Mouse (Mus musculus) B cell, adult 2 months (primary cell): ENCODE data around the gene Olfr437.
"Not testable (repeated sequence)": the region's sequence is repeated elsewhere in the genome, so short reads cannot be mapped to it uniquely, and the experiment has no call there.

Experiments used
- DNase-seq, 2 experiments: peaks; one replicate each; pipeline ENCODE4 v3.0.0; 2022

The Olfr437 gene

GRCm38 (mm10) chr6:43162982-43163381 is at the start of gene Olfr437:
TSS of gene Olfr437 (plus strand) at chr6:43163282.
- DNase-seq, result no peak

GRCm38 (mm10) chr6:43146267-43146666 is 16.8 kb upstream of the Olfr437 start, which contains the start of gene Olfr237-ps1:
TSS of gene Olfr237-ps1 (plus strand) at chr6:43146567.
- DNase-seq, result not testable (repeated sequence)

- DNase-seq, result no peak
Measured at GRCm38 (mm10) chr6:43159502-43159901, 3.6 kb upstream of the Olfr437 start.

- no peak for DNase-seq
Measured at GRCm38 (mm10) chr6:43167246-43167645, 4.2 kb downstream of the Olfr437 start.

GRCm38 (mm10) chr6:43171840-43172239 is 8.8 kb downstream of the Olfr437 start, which contains the start of gene Olfr13:
TSS of gene Olfr13 (plus strand) at chr6:43172140.
- no peak for DNase-seq

- no peak for DNase-seq
Measured at GRCm38 (mm10) chr6:43178129-43178528, 15.0 kb downstream of the Olfr437 start.

GRCm38 (mm10) chr6:43178584-43179501 is 15.8 kb downstream of the Olfr437 start:
- no peak for DNase-seq

GRCm38 (mm10) chr6:43190986-43191385 is 27.9 kb downstream of the Olfr437 start:
- no peak for DNase-seq

- DNase-seq, result no peak
Measured at GRCm38 (mm10) chr6:43196781-43197180, 33.7 kb downstream of the Olfr437 start, which contains the start of gene Olfr435. TSS of gene Olfr435 (plus strand) at chr6:43197146.

- no peak for DNase-seq
Measured at GRCm38 (mm10) chr6:43198094-43198493, 35.0 kb downstream of the Olfr437 start.

- DNase-seq, result no peak
Measured at GRCm38 (mm10) chr6:43202786-43203185, 39.7 kb downstream of the Olfr437 start.

- DNase-seq, result no peak
Measured at GRCm38 (mm10) chr6:43205355-43205754, 42.3 kb downstream of the Olfr437 start.

- not testable (repeated sequence) for DNase-seq
Measured at GRCm38 (mm10) chr6:43212873-43213272, 49.8 kb downstream of the Olfr437 start, which contains the start of gene Olfr434. TSS of gene Olfr434 (plus strand) at chr6:43213021.
